Mouse (Mus musculus): ENCODE data around the gene Irs1. TPM values are rescaled to one million over a fixed set of nuclear protein-coding genes. Genes with fewer than 3 reads are reported as not detected.

Gene Irs1
- total and polyA plus RNA-seq, 3 experiments, result not detected

DNA sequence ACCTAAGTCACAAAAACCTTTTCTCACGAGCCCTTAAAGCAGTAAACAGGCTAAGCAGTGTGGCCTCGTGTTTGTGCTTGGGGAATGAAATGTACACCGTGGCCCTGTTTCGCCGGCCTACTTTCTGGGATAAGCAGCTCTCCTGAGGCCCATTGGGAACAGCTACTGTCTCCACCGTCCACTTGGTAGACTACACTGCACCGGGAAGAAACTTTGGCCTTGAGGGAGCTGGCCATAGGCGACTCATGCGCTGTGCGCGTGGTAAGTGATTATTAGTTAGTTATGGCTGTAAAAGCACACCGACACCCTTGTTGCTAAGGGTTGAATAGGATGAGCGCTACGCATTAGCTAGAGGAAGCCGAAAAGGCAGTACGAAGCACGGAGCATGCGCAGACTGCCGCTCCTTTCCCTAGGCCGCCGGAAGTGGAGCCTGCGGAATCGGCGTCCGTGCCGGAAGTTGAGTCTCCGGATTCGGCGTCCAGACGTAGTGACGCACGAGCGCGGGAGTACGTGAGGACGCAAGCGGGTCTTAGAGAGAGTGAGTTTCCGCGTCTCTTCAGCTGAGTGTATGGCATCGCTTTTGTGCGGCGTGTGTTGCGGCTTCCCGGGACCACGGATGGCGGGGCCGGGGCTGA lies 25.0 kb upstream of the Irs1 start, which contains the start of gene Rhbdd1:
Gene Rhbdd1, plus strand, starts transcription at position 342 of the 635 bp plus-strand sequence.
- Histone ChIP-seq H3K27ac (ENCODE audit: insufficient read depth, low read depth) (peak within 1 kb of the TSS; percentile 80), H3K9me3 (replicated peaks; ENCODE audit: low read length) (no peaks in the 10 kb centered on the region), H3K9ac (ENCODE audit: insufficient read depth, low read depth) (peak within 1 kb of the TSS; percentile 95), H3K4me1 (ENCODE audit: control insufficient read depth in 1 of 2, insufficient read depth in 2 of 2) (peaks cover 0 to 30% of the 10 kb centered on the region in 2 experiments; a peak in 3 of 4 replicates), H3K4me2 (ENCODE audit: insufficient read depth, low read depth, poor library complexity, severe bottlenecking) (peak within 1 kb of the TSS; percentile 92), H3K79me2 (replicated peaks; ENCODE audit: control insufficient read depth, extremely low read depth, insufficient read depth, poor library complexity, severe bottlenecking) (peaks cover 32% of the 10 kb centered on the region), H3K36me3 (replicated peaks in 1 of 2; ENCODE audit: control insufficient read depth in 1 of 2, insufficient read depth in 1 of 2, low read length in 1 of 2) (peaks cover 6 to 10% of the 10 kb centered on the region in 2 experiments), H3K27me3 (replicated peaks) (no peaks in the 10 kb centered on the region), H3K4me3 (replicated peaks in 1 of 3; ENCODE audit: low read depth in 2 of 3, low read length in 2 of 3, poor library complexity in 1 of 3) (peak within 1 kb of the TSS; percentile 73 to 90 (median 83))
- peak; percentile 89 for TF ChIP-seq ZMIZ1 (IDR thresholded peaks at IDR 0.05; ENCODE audit: low read depth, low read length)
- TF ChIP-seq MXI1 (IDR thresholded peaks at IDR 0.05; ENCODE audit: low read depth, low read length), result peak; percentile 44; the same call in 1 of the 2 replicates
- no peak for TF ChIP-seq JUN (IDR thresholded peaks at IDR 0.05; ENCODE audit: insufficient read depth, low read depth, low read length)
- no peak for TF ChIP-seq ZNF384 (IDR thresholded peaks at IDR 0.05; ENCODE audit: low read depth, low read length)
- no peak; the same call in 1 of the 2 replicates for TF ChIP-seq SIN3A (IDR thresholded peaks at IDR 0.05; ENCODE audit: low read length)
- TF ChIP-seq USF1 (IDR thresholded peaks at IDR 0.05; ENCODE audit: low read depth, low read length), result no peak
- no peak for TF ChIP-seq MAFK (IDR thresholded peaks at IDR 0.05; ENCODE audit: insufficient replicate concordance, low read length)
- no peak for TF ChIP-seq SMC3 (IDR thresholded peaks at IDR 0.05; ENCODE audit: low read depth, low read length)
- TF ChIP-seq USF2 (conservative IDR thresholded peaks at IDR 0.05; ENCODE audit: low read depth, low read length), result no peak
- peak; percentile 87 for TF ChIP-seq ELF1 (IDR thresholded peaks at IDR 0.05; ENCODE audit: low read depth, low read length)
- peak; percentile 90 for TF ChIP-seq NELFE (IDR thresholded peaks at IDR 0.05; ENCODE audit: low read depth, low read length)
- no peak; the same call in 1 of the 2 replicates for TF ChIP-seq IRF4 (IDR thresholded peaks at IDR 0.05; ENCODE audit: low read depth, low read length)
- peak; percentile 61 for TF ChIP-seq MAX (IDR thresholded peaks at IDR 0.05; ENCODE audit: low read length)
- peak; percentile 93 for TF ChIP-seq POLR2A (IDR thresholded peaks at IDR 0.05; ENCODE audit: low read depth, low read length)
- no peak for TF ChIP-seq PAX5 (IDR thresholded peaks at IDR 0.05; ENCODE audit: low read length)
- TF ChIP-seq UBTF (IDR thresholded peaks at IDR 0.05; ENCODE audit: low read depth, low read length), result no peak
- TF ChIP-seq EP300 (IDR thresholded peaks at IDR 0.05; ENCODE audit: low read length), result no peak
- TF ChIP-seq MYC (IDR thresholded peaks at IDR 0.05; ENCODE audit: low read depth, low read length), result peak; percentile 62
- TF ChIP-seq BHLHE40 (IDR thresholded peaks at IDR 0.05; ENCODE audit: low read depth, low read length), result no peak; the same call in 1 of the 2 replicates
- TF ChIP-seq HCFC1 (IDR thresholded peaks at IDR 0.05; ENCODE audit: low read depth, low read length), result peak; percentile 84
- no peak for TF ChIP-seq CHD2 (IDR thresholded peaks at IDR 0.05; ENCODE audit: low read length)
- TF ChIP-seq KAT2A (IDR thresholded peaks at IDR 0.05; ENCODE audit: insufficient replicate concordance, low read length), result 0 out of 2 replicates have a peak, but pooled peaks have one; percentile 67
- TF ChIP-seq ZKSCAN1 (IDR thresholded peaks at IDR 0.05; ENCODE audit: borderline replicate concordance, low read depth, low read length), result no peak
- 0 out of 2 replicates have a peak, but pooled peaks have one; percentile 74 for TF ChIP-seq TBP (conservative IDR thresholded peaks at IDR 0.05; ENCODE audit: low read depth, low read length)
- 0 out of 2 replicates have a peak, but pooled peaks have one; percentile 56 for TF ChIP-seq E2F4 (IDR thresholded peaks at IDR 0.05; ENCODE audit: insufficient replicate concordance, low read depth, low read length)
- no peak for TF ChIP-seq ZC3H11A (IDR thresholded peaks at IDR 0.05; ENCODE audit: low read depth, low read length)
- TF ChIP-seq JUND (conservative IDR thresholded peaks at IDR 0.05; ENCODE audit: low read depth, low read length), result no peak
- no peak for TF ChIP-seq RAD21 (IDR thresholded peaks at IDR 0.05; ENCODE audit: low read depth, low read length)
- TF ChIP-seq RCOR1 (conservative IDR thresholded peaks at IDR 0.05; ENCODE audit: low read depth, low read length), result no peak
- 0 out of 2 replicates have a peak, but pooled peaks have one; percentile 75 for TF ChIP-seq POLR2AphosphoS2 (IDR thresholded peaks at IDR 0.05; ENCODE audit: low read depth, low read length)
- TF ChIP-seq ETS1 (conservative IDR thresholded peaks at IDR 0.05; ENCODE audit: low read depth, low read length), result no peak
- TF ChIP-seq MEF2A (IDR thresholded peaks at IDR 0.05; ENCODE audit: borderline replicate concordance, low read depth, low read length), result no peak
- no peak for TF ChIP-seq MAZ (IDR thresholded peaks at IDR 0.05; ENCODE audit: low read depth, low read length)
- TF ChIP-seq GABPA (IDR thresholded peaks at IDR 0.05; ENCODE audit: insufficient replicate concordance, low read depth, low read length), result no peak
- TF ChIP-seq CTCF (conservative IDR thresholded peaks at IDR 0.05 in 1 of 2, IDR thresholded peaks at IDR 0.05 in 1 of 2; ENCODE audit: low read depth in 2 of 2, low read length in 2 of 2), result no peak
- peak; percentile 66 for TF ChIP-seq TCF12 (IDR thresholded peaks at IDR 0.05; ENCODE audit: low read depth, low read length)
- peak; percentile 95 for TF ChIP-seq NRF1 (IDR thresholded peaks at IDR 0.05; ENCODE audit: low read depth, low read length)
- TF ChIP-seq CHD1 (IDR thresholded peaks at IDR 0.05; ENCODE audit: low read depth, low read length), result no peak
- in situ Hi-C loops (cut with MboI; ENCODE audit: low pct_ligation_motif_present, low pct_unique_long_range_greater_than_20kb, low sequenced_read_pairs) (no loop called here), dilution Hi-C loops (cut with MboI; ENCODE audit: extremely low pct_ligation_motif_present, extremely low pct_unique_long_range_greater_than_20kb, low sequenced_read_pairs) (no loop called here)
- DNase-seq (ENCODE audit: extremely low read depth), result peak; percentile 98

Measured in CH12.LX (cell line).